Mouse (Mus musculus) small intestine, adult 2 months (tissue): ENCODE measurements around the gene Myh7.

ENCODE experiments used
- CTCF ChIP-seq: fragments of 200-500 bp; IDR thresholded peaks from 2 replicates; pipeline ENCODE4 v1.5.1; 2012; ENCODE audit warnings: low read depth, mild to moderate bottlenecking, control low read depth, inconsistent platforms, low read length, moderate library complexity, mixed read lengths; ENCODE audit not compliant: insufficient replicate concordance, insufficient read length; ENCODE audit errors: extremely low read depth
- POLR2A ChIP-seq: fragments of 200-500 bp; IDR thresholded peaks from 2 replicates; pipeline ENCODE4 v1.6.1; 2012; ENCODE audit warnings: low read depth, mild to moderate bottlenecking, control low read depth, inconsistent platforms, low read length, moderate library complexity

DNA sequence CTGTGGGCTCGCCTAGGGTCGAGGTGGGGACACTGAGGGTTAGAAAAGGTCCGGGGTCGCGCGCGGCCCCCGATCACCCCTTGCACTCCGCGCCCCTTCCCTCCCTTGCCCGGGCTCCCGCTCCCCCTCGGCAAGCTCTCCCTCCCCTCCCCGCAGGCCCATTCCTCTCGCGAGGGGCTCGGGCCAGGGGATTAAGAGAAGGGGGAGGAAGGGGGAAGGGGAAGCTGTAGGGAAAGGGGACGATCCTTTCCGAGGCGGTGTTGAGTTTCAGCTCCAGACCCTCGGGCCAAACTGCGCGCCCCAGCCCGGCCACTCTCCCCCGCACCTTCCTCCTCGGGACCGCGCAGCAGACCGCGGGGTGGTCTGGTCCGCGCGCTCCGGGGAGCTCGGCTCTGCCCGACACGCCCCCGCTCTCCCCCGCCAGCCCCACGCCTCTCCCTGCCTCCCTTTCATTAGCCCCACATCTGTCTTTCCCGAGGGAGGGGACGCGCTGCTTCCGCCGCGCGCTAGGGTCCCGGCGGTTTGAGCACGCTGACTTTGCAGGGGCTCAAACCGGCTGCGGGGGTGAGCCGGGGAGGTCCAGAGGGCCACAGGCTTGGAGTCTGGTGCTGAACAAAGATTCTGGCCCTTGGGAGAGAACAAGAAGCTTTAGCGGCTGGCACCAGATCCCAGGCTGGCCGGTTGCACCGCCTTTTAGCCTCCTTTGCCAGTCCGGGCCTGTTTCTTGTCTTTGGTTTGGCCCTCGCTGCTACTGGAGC lies 67.8 kb downstream of the Myh7 start:
- TF ChIP-seq CTCF (no peak), POLR2A (no peak)
